Mouse (Mus musculus): ENCODE data around the gene Tut4.

- TF ChIP-seq POLR2A (IDR thresholded peaks at IDR 0.05; ENCODE audit: insufficient read length, low read depth) (no peak), TCF3 (IDR thresholded peaks at IDR 0.05; ENCODE audit: insufficient read length, low read depth) (no peak), USF1 (IDR thresholded peaks at IDR 0.05; ENCODE audit: low read depth) (no peak), REST (IDR thresholded peaks at IDR 0.05; ENCODE audit: insufficient read depth, insufficient read length) (no peak), E2F4 (IDR thresholded peaks at IDR 0.05; ENCODE audit: insufficient read depth) (no peak), TCF12 (IDR thresholded peaks at IDR 0.05; ENCODE audit: insufficient read depth, poor library complexity, severe bottlenecking) (no peak), SRF (IDR thresholded peaks at IDR 0.05; ENCODE audit: control insufficient read depth, insufficient read length, low read depth) (no peak)
These were observed 25.9 kb upstream of the Tut4 start for GRCm38 (mm10) chr4:108433341-108433740.

Measured in myocyte (in vitro differentiated cells).